Mouse (Mus musculus): Measurements from ENCODE around the gene F7. TPM values are rescaled to one million over a fixed set of nuclear protein-coding genes. Genes with fewer than 3 reads are reported as not detected.

The F7 gene
- total RNA-seq, 1 experiment = 0.09 TPM

DNA sequence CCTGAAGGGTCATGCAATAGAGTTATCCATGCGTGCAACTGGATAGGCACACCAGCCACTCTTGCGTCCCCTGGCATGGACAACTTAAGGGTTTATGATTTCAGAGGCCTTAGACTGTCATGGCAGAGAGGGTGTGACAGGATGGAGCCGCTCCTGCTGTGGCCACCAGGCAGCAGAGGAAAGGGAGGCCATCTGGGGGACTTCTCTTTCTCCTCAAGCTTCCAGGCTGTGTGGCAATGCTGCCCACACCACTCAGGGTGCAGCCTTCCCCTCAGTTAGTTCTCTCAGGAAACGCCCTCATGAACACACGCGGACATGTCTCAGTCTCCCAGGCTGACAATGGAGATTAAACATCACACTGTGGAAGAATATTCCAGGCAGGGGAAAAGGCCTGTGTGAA, 13.2 kb downstream of the F7 start:
- in situ Hi-C loops (cut with MboI; ENCODE audit: low sequenced_read_pairs in 2 of 2, unreplicated experiment in 2 of 2) = no loop called here
- H3K36me3 ChIP-seq (ENCODE audit: control insufficient read depth, insufficient read depth, low read length, poor library complexity, severe bottlenecking) = no peaks in the 10 kb centered on the region
- H3K27ac ChIP-seq (ENCODE audit: insufficient read depth, low read depth, low read length, poor library complexity, severe bottlenecking) = no peak overlapping the region
- no peak for TF ChIP-seq CHD2 (IDR thresholded peaks at IDR 0.05; ENCODE audit: low read depth, low read length)
- TF ChIP-seq HCFC1 (IDR thresholded peaks at IDR 0.05; ENCODE audit: borderline replicate concordance, insufficient read depth, low read length) = no peak
- no peak for TF ChIP-seq ZNF384 (IDR thresholded peaks at IDR 0.05; ENCODE audit: low read depth, low read length)
- TF ChIP-seq MAFK (IDR thresholded peaks at IDR 0.05; ENCODE audit: insufficient read depth, low read depth, low read length) = no peak
- TF ChIP-seq ZC3H11A (IDR thresholded peaks at IDR 0.05; ENCODE audit: borderline replicate concordance, low read depth, low read length) = no peak
- H3K9ac ChIP-seq (ENCODE audit: insufficient read depth, low read depth, low read length, poor library complexity, severe bottlenecking) = no peak overlapping the region
- H3K4me3 ChIP-seq (ENCODE audit: insufficient read depth in 1 of 2, low read depth in 1 of 2, low read length in 2 of 2, poor library complexity in 1 of 2, severe bottlenecking in 1 of 2) = no peak overlapping the region
- no peak for DNase-seq (ENCODE audit: low read depth, low spot score)
- H3K9me3 ChIP-seq (ENCODE audit: control insufficient read depth, insufficient read depth, low read depth, low read length) = no peaks in the 10 kb centered on the region
- no peaks in the 10 kb centered on the region for H3K4me1 ChIP-seq (ENCODE audit: control insufficient read depth in 2 of 2, insufficient read depth in 2 of 2, low read length in 2 of 2, poor library complexity in 1 of 2)

DNA sequence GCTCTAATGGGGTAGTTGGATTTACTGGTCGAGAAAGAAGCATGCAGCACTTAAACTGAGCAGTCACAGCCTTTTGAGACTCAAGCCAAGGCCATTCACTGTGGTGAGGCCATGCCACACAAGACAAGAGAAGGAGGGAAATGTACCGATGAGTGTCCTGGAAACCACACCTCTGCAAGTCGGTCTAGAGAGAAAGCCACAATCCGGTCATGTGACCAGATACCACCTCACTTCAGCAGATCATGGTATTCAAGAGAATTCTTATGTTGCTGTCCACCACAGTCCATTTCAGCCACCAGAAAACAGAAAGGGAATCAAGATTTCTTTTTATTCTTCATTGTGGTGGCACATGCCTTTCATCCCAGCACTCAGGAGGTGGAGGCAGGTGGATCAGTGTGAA, 15.6 kb downstream of the F7 start:
- H3K36me3 ChIP-seq (ENCODE audit: control insufficient read depth, insufficient read depth, low read length, poor library complexity, severe bottlenecking) = no peaks in the 10 kb centered on the region
- H3K27ac ChIP-seq (ENCODE audit: insufficient read depth, low read depth, low read length, poor library complexity, severe bottlenecking) = no peak overlapping the region
- in situ Hi-C loops (cut with MboI; ENCODE audit: low sequenced_read_pairs in 2 of 2, unreplicated experiment in 2 of 2) = no loop called here
- no peaks in the 10 kb centered on the region for H3K4me1 ChIP-seq (ENCODE audit: control insufficient read depth in 2 of 2, insufficient read depth in 2 of 2, low read length in 2 of 2, poor library complexity in 1 of 2)
- no peak for DNase-seq (ENCODE audit: low read depth, low spot score)
- TF ChIP-seq ZNF384 (IDR thresholded peaks at IDR 0.05; ENCODE audit: low read depth, low read length) (no peak), MAFK (IDR thresholded peaks at IDR 0.05; ENCODE audit: insufficient read depth, low read depth, low read length) (no peak), CHD2 (IDR thresholded peaks at IDR 0.05; ENCODE audit: low read depth, low read length) (no peak), ZC3H11A (IDR thresholded peaks at IDR 0.05; ENCODE audit: borderline replicate concordance, low read depth, low read length) (no peak), HCFC1 (IDR thresholded peaks at IDR 0.05; ENCODE audit: borderline replicate concordance, insufficient read depth, low read length) (no peak)
- H3K9ac ChIP-seq (ENCODE audit: insufficient read depth, low read depth, low read length, poor library complexity, severe bottlenecking) = no peak overlapping the region
- no peaks in the 10 kb centered on the region for H3K9me3 ChIP-seq (ENCODE audit: control insufficient read depth, insufficient read depth, low read depth, low read length)
- H3K4me3 ChIP-seq (ENCODE audit: insufficient read depth in 1 of 2, low read depth in 1 of 2, low read length in 2 of 2, poor library complexity in 1 of 2, severe bottlenecking in 1 of 2) = no peak overlapping the region

DNA sequence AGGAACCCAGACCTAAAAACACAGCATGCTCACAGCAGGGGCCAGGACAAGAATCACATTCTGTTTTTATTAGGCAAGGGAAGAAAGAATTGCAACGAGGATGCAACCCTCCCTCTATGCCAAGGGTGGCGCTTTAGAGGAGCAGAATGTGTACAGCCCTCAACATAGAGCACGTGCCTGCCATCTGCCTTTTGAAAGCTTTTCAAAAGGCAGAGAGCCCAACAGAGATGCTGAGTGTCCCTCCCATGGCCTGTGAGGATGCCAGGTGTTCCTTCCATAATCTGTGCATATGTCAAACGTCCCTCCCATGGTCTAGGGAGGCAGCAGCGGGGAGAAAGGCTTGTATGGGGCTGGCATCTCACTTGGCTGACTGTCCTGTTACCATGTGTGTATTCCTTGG, 21.8 kb downstream of the F7 start:
- DNase-seq (ENCODE audit: low read depth, low spot score) = no peak
- in situ Hi-C loops (cut with MboI; ENCODE audit: low sequenced_read_pairs in 2 of 2, unreplicated experiment in 2 of 2) = no loop called here
- Histone ChIP-seq H3K27ac (ENCODE audit: insufficient read depth, low read depth, low read length, poor library complexity, severe bottlenecking) (no peak overlapping the region; the same call in 1 of the 2 replicates), H3K9ac (ENCODE audit: insufficient read depth, low read depth, low read length, poor library complexity, severe bottlenecking) (no peak overlapping the region), H3K4me3 (ENCODE audit: insufficient read depth in 1 of 2, low read depth in 1 of 2, low read length in 2 of 2, poor library complexity in 1 of 2, severe bottlenecking in 1 of 2) (no peak overlapping the region), H3K9me3 (ENCODE audit: control insufficient read depth, insufficient read depth, low read depth, low read length) (no peaks in the 10 kb centered on the region), H3K4me1 (ENCODE audit: control insufficient read depth in 2 of 2, insufficient read depth in 2 of 2, low read length in 2 of 2, poor library complexity in 1 of 2) (no peaks in the 10 kb centered on the region), H3K36me3 (ENCODE audit: control insufficient read depth, insufficient read depth, low read length, poor library complexity, severe bottlenecking) (no peaks in the 10 kb centered on the region)
- no peak for TF ChIP-seq HCFC1 (IDR thresholded peaks at IDR 0.05; ENCODE audit: borderline replicate concordance, insufficient read depth, low read length)
- TF ChIP-seq CHD2 (IDR thresholded peaks at IDR 0.05; ENCODE audit: low read depth, low read length) = no peak
- TF ChIP-seq ZNF384 (IDR thresholded peaks at IDR 0.05; ENCODE audit: low read depth, low read length) = no peak
- no peak for TF ChIP-seq ZC3H11A (IDR thresholded peaks at IDR 0.05; ENCODE audit: borderline replicate concordance, low read depth, low read length)
- TF ChIP-seq MAFK (IDR thresholded peaks at IDR 0.05; ENCODE audit: insufficient read depth, low read depth, low read length) = no peak

DNA sequence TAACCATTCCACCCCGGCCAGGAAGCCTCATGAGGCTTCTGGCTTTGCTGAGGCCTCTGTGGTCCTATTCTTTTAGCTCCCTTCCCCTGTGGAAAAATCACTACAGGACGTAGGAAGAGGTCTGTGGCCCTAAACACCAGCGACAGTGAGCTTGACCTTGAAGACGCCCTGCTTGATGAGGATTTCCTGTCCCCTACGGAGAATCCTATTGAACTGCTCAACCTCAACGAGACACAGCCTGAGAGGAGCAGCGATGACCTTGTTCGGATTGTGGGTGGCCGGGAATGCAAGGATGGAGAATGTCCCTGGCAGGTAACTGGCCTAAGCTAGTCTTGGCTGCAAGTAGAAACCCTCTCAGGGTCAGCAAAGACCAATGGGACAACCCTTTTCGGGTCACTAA, 24.7 kb downstream of the F7 start:
- in situ Hi-C loops (cut with MboI; ENCODE audit: low sequenced_read_pairs in 2 of 2, unreplicated experiment in 2 of 2) = no loop called here
- Histone ChIP-seq H3K36me3 (ENCODE audit: control insufficient read depth, insufficient read depth, low read length, poor library complexity, severe bottlenecking) (no peaks in the 10 kb centered on the region), H3K9ac (ENCODE audit: insufficient read depth, low read depth, low read length, poor library complexity, severe bottlenecking) (no peak overlapping the region), H3K4me1 (ENCODE audit: control insufficient read depth in 2 of 2, insufficient read depth in 2 of 2, low read length in 2 of 2, poor library complexity in 1 of 2) (no peaks in the 10 kb centered on the region), H3K4me3 (ENCODE audit: insufficient read depth in 1 of 2, low read depth in 1 of 2, low read length in 2 of 2, poor library complexity in 1 of 2, severe bottlenecking in 1 of 2) (no peak overlapping the region), H3K9me3 (ENCODE audit: control insufficient read depth, insufficient read depth, low read depth, low read length) (no peaks in the 10 kb centered on the region), H3K27ac (ENCODE audit: insufficient read depth, low read depth, low read length, poor library complexity, severe bottlenecking) (no peak overlapping the region)
- TF ChIP-seq ZC3H11A (IDR thresholded peaks at IDR 0.05; ENCODE audit: borderline replicate concordance, low read depth, low read length) = no peak
- no peak for TF ChIP-seq MAFK (IDR thresholded peaks at IDR 0.05; ENCODE audit: insufficient read depth, low read depth, low read length)
- TF ChIP-seq CHD2 (IDR thresholded peaks at IDR 0.05; ENCODE audit: low read depth, low read length) = no peak
- DNase-seq (ENCODE audit: low read depth, low spot score) = no peak

DNA sequence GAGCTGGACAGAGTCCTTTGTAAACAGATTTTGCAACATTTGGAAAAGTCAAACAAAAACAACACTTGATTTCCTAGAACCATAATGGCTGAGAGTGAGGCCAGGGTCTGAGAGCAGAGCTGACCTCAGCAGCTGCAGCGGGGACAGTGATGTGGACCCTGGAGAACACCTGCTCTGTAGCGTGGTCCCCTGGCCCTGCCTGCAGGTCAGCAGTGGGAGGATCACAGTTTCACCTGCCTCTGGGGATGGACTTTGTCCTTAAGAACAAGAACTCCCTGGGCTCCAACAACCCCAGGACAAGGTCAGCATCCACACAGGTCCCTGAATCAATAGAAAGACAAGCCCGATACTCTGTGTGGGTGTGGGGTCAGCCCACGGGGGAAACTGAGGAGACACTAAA, 31.5 kb downstream of the F7 start:
- H3K27ac ChIP-seq (ENCODE audit: insufficient read depth, low read depth, low read length, poor library complexity, severe bottlenecking) = no peak overlapping the region
- TF ChIP-seq ZNF384 (IDR thresholded peaks at IDR 0.05; ENCODE audit: low read depth, low read length) (no peak), CHD2 (IDR thresholded peaks at IDR 0.05; ENCODE audit: low read depth, low read length) (no peak), ZC3H11A (IDR thresholded peaks at IDR 0.05; ENCODE audit: borderline replicate concordance, low read depth, low read length) (no peak), HCFC1 (IDR thresholded peaks at IDR 0.05; ENCODE audit: borderline replicate concordance, insufficient read depth, low read length) (no peak), MAFK (IDR thresholded peaks at IDR 0.05; ENCODE audit: insufficient read depth, low read depth, low read length) (no peak)
- H3K4me1 ChIP-seq (ENCODE audit: control insufficient read depth in 2 of 2, insufficient read depth in 2 of 2, low read length in 2 of 2, poor library complexity in 1 of 2) = no peaks in the 10 kb centered on the region
- H3K4me3 ChIP-seq (ENCODE audit: insufficient read depth in 1 of 2, low read depth in 1 of 2, low read length in 2 of 2, poor library complexity in 1 of 2, severe bottlenecking in 1 of 2) = no peak overlapping the region
- H3K9ac ChIP-seq (ENCODE audit: insufficient read depth, low read depth, low read length, poor library complexity, severe bottlenecking) = no peak overlapping the region
- no peaks in the 10 kb centered on the region for H3K9me3 ChIP-seq (ENCODE audit: control insufficient read depth, insufficient read depth, low read depth, low read length)
- in situ Hi-C loops (cut with MboI; ENCODE audit: low sequenced_read_pairs in 2 of 2, unreplicated experiment in 2 of 2) = no loop called here
- no peak for DNase-seq (ENCODE audit: low read depth, low spot score)
- H3K36me3 ChIP-seq (ENCODE audit: control insufficient read depth, insufficient read depth, low read length, poor library complexity, severe bottlenecking) = no peaks in the 10 kb centered on the region

Measured in ES-E14 (cell line).